Mouse (Mus musculus) MEL (cell line): ENCODE results near the gene Runx1. TPM values are rescaled to one million over a fixed set of nuclear protein-coding genes. Genes with fewer than 3 reads are reported as not detected.

Experiments used
- DNase-seq: peaks from one replicate; pipeline ENCODE4 v3.0.0; 2011; ENCODE audit warnings: low read depth, low spot score
- H3K27ac ChIP-seq: 2 replicates; pipeline ENCODE4 v1.5.1; 2012; ENCODE audit warnings: low read depth, mild to moderate bottlenecking, control low read depth, low read length, moderate library complexity; ENCODE audit not compliant: control insufficient read depth
- H3K27me3 ChIP-seq, 2 experiments: fragments of 150-350 bp in 1 of 2; sonication (generic) in 1 of 2; 2 replicates each; pipeline ENCODE4 v1.6.1; 2012; ENCODE audit warnings: low read length in 2 of 2, mild to moderate bottlenecking in 2 of 2, improper control_type of control experiment in 1 of 2, moderate library complexity in 1 of 2; ENCODE audit not compliant: insufficient read depth in 2 of 2, control insufficient read depth in 1 of 2
- H3K36me3 ChIP-seq, 2 experiments: 2 replicates each; pipeline ENCODE4 v1.6.1; 2012 to 2014; ENCODE audit warnings: low read length in 2 of 2, improper control_type of control experiment in 1 of 2, inconsistent platforms in 1 of 2, mild to moderate bottlenecking in 1 of 2; ENCODE audit not compliant: insufficient read depth in 2 of 2, control insufficient read depth in 1 of 2
- H3K4me1 ChIP-seq, 2 experiments: fragments of 150-350 bp in 1 of 2; sonication (generic) in 1 of 2; 2 replicates each; pipeline ENCODE4 v1.6.1; 2012; ENCODE audit warnings: low read length in 2 of 2, improper control_type of control experiment in 1 of 2, mild to moderate bottlenecking in 1 of 2; ENCODE audit not compliant: insufficient read depth in 2 of 2, control insufficient read depth in 1 of 2
- H3K4me3 ChIP-seq, 2 experiments: fragments of 150-350 bp in 1 of 2; sonication (generic) in 1 of 2; 2 replicates each; pipeline ENCODE4 v1.5.1; 2012; ENCODE audit warnings: low read depth in 2 of 2, low read length in 2 of 2, mild to moderate bottlenecking in 2 of 2, moderate library complexity in 2 of 2, control low read depth in 1 of 2, improper control_type of control experiment in 1 of 2; ENCODE audit not compliant: control insufficient read depth in 1 of 2, insufficient read depth in 1 of 2
- H3K79me2 ChIP-seq: 2 replicates; pipeline ENCODE4 v1.6.1; 2012; ENCODE audit warnings: mild to moderate bottlenecking, low read length, moderate library complexity; ENCODE audit not compliant: control insufficient read depth, poor library complexity, insufficient read depth
- H3K9ac ChIP-seq: 2 replicates; pipeline ENCODE4 v1.6.1; 2012; ENCODE audit warnings: low read depth, mild to moderate bottlenecking, control low read depth, low read length, moderate library complexity; ENCODE audit not compliant: control insufficient read depth, poor library complexity, severe bottlenecking
- H3K9me3 ChIP-seq: fragments of 150-350 bp; sonication (generic); replicated peaks from 2 replicates; pipeline ENCODE4 v1.6.1; 2012; ENCODE audit warnings: mild to moderate bottlenecking, low read length, improper control_type of control experiment, moderate library complexity; ENCODE audit not compliant: insufficient read depth
- CHD1 ChIP-seq: IDR thresholded peaks from 2 replicates; pipeline ENCODE4 v1.6.1; 2012; ENCODE audit warnings: low read depth, mild to moderate bottlenecking, inconsistent platforms, low read length, improper control_type of control experiment
- CHD2 ChIP-seq: IDR thresholded peaks from 2 replicates; pipeline ENCODE4 v1.6.1; 2011; ENCODE audit warnings: low read length, improper control_type of control experiment
- CTCF ChIP-seq, 3 experiments: IDR thresholded peaks in 2 of 3; conservative IDR thresholded peaks in 1 of 3; 2 replicates each; pipeline ENCODE4 v1.5.1; 2011 to 2012; ENCODE audit warnings: low read length in 3 of 3, low read depth in 2 of 3, mild to moderate bottlenecking in 2 of 3, improper control_type of control experiment in 1 of 3, inconsistent platforms in 1 of 3, mixed read lengths in 1 of 3, moderate library complexity in 1 of 3; ENCODE audit not compliant: control insufficient read depth in 1 of 3, insufficient read depth in 1 of 3, poor library complexity in 1 of 3, severe bottlenecking in 1 of 3
- E2F4 ChIP-seq: IDR thresholded peaks from 2 replicates; pipeline ENCODE4 v1.6.1; 2011; ENCODE audit warnings: low read depth, low read length, improper control_type of control experiment, borderline replicate concordance
- EP300 ChIP-seq, 2 experiments: IDR thresholded peaks; 2 replicates each; pipeline ENCODE4 v1.6.1; 2011; ENCODE audit warnings: improper control_type of control experiment in 2 of 2, low read length in 2 of 2, low read depth in 1 of 2, mild to moderate bottlenecking in 1 of 2
- ETS1 ChIP-seq: IDR thresholded peaks from 2 replicates; pipeline ENCODE4 v1.6.1; 2012; ENCODE audit warnings: low read depth, mild to moderate bottlenecking, inconsistent platforms, low read length, improper control_type of control experiment, moderate library complexity
- GABPA ChIP-seq: IDR thresholded peaks from 2 replicates; pipeline ENCODE4 v1.6.1; 2012; ENCODE audit warnings: low read depth, mild to moderate bottlenecking, inconsistent platforms, low read length, improper control_type of control experiment, moderate library complexity
- GATA1 ChIP-seq: IDR thresholded peaks from 2 replicates; pipeline ENCODE4 v1.6.1; 2011; ENCODE audit warnings: low read depth, low read length, improper control_type of control experiment
- JUND ChIP-seq: IDR thresholded peaks from 2 replicates; pipeline ENCODE4 v1.6.1; 2011; ENCODE audit warnings: low read depth, mild to moderate bottlenecking, improper control_type of control experiment, low read length
- MAFK ChIP-seq: IDR thresholded peaks from 2 replicates; pipeline ENCODE4 v1.6.1; 2011; ENCODE audit warnings: low read depth, mild to moderate bottlenecking, low read length, improper control_type of control experiment, borderline replicate concordance
- MAZ ChIP-seq: IDR thresholded peaks from 2 replicates; pipeline ENCODE4 v1.6.1; 2012; ENCODE audit warnings: low read depth, mild to moderate bottlenecking, inconsistent platforms, low read length, improper control_type of control experiment
- MEF2A ChIP-seq: IDR thresholded peaks from 2 replicates; pipeline ENCODE4 v1.6.1; 2014; ENCODE audit warnings: low read depth, mild to moderate bottlenecking, inconsistent platforms, low read length, improper control_type of control experiment; ENCODE audit not compliant: poor library complexity, insufficient replicate concordance, severe bottlenecking; ENCODE audit errors: extremely low read depth
- NELFE ChIP-seq: IDR thresholded peaks from 2 replicates; pipeline ENCODE4 v1.6.1; 2011; ENCODE audit warnings: low read depth, low read length, improper control_type of control experiment
- NRF1 ChIP-seq: IDR thresholded peaks from 2 replicates; pipeline ENCODE4 v1.6.1; 2014; ENCODE audit warnings: low read depth, mild to moderate bottlenecking, inconsistent platforms, low read length, improper control_type of control experiment, moderate library complexity; ENCODE audit not compliant: poor library complexity, insufficient read depth, severe bottlenecking
- POLR2A ChIP-seq, 2 experiments: IDR thresholded peaks; 2 replicates each; pipeline ENCODE4 v1.6.1; 2011 to 2012; ENCODE audit warnings: low read length in 2 of 2, mild to moderate bottlenecking in 2 of 2, control low read depth in 1 of 2, improper control_type of control experiment in 1 of 2, low read depth in 1 of 2, moderate library complexity in 1 of 2; ENCODE audit not compliant: control insufficient read depth in 1 of 2, insufficient read depth in 1 of 2, poor library complexity in 1 of 2
- POLR2AphosphoS5 ChIP-seq: IDR thresholded peaks from 2 replicates; pipeline ENCODE4 v1.6.1; 2012; ENCODE audit warnings: low read depth, borderline replicate concordance, mild to moderate bottlenecking, inconsistent platforms, low read length, moderate library complexity, mixed read lengths
- RAD21 ChIP-seq: IDR thresholded peaks from 2 replicates; pipeline ENCODE4 v1.6.1; 2011; ENCODE audit warnings: mild to moderate bottlenecking, low read depth, low read length, improper control_type of control experiment
- SIN3A ChIP-seq: IDR thresholded peaks from 2 replicates; pipeline ENCODE4 v1.6.1; 2012; ENCODE audit warnings: low read length, improper control_type of control experiment, inconsistent platforms
- SMC3 ChIP-seq: IDR thresholded peaks from 2 replicates; pipeline ENCODE4 v1.6.1; 2011; ENCODE audit warnings: low read depth, low read length, improper control_type of control experiment
- TAL1 ChIP-seq: IDR thresholded peaks from 2 replicates; pipeline ENCODE4 v1.6.1; 2012; ENCODE audit warnings: mild to moderate bottlenecking, inconsistent platforms, low read length, moderate library complexity, mixed read lengths
- TBP ChIP-seq: IDR thresholded peaks from 2 replicates; pipeline ENCODE4 v1.8.0; 2011; ENCODE audit warnings: low read depth, low read length, improper control_type of control experiment
- TCF12 ChIP-seq: IDR thresholded peaks from 2 replicates; pipeline ENCODE4 v1.6.1; 2014; ENCODE audit warnings: low read depth, mild to moderate bottlenecking, inconsistent platforms, low read length, improper control_type of control experiment, moderate library complexity
- UBTF ChIP-seq: IDR thresholded peaks from 2 replicates; pipeline ENCODE4 v1.6.1; 2012; ENCODE audit warnings: low read depth, mild to moderate bottlenecking, inconsistent platforms, low read length, improper control_type of control experiment, moderate library complexity, borderline replicate concordance; ENCODE audit not compliant: insufficient read depth
- USF1 ChIP-seq: IDR thresholded peaks from 2 replicates; pipeline ENCODE4 v1.6.1; 2014; ENCODE audit warnings: low read depth, mild to moderate bottlenecking, inconsistent platforms, low read length, improper control_type of control experiment, moderate library complexity
- USF2 ChIP-seq, 2 experiments: IDR thresholded peaks; 2 replicates each; pipeline ENCODE4 v1.6.1; 2011 to 2012; ENCODE audit warnings: improper control_type of control experiment in 2 of 2, low read length in 2 of 2, borderline replicate concordance in 1 of 2, inconsistent platforms in 1 of 2, low read depth in 1 of 2, mild to moderate bottlenecking in 1 of 2; ENCODE audit not compliant: insufficient read depth in 1 of 2
- ZC3H11A ChIP-seq: IDR thresholded peaks from 2 replicates; pipeline ENCODE4 v1.6.1; 2012; ENCODE audit warnings: low read depth, mild to moderate bottlenecking, inconsistent platforms, low read length, improper control_type of control experiment
- ZKSCAN1 ChIP-seq: IDR thresholded peaks from 2 replicates; pipeline ENCODE4 v1.6.1; 2012; ENCODE audit warnings: low read depth, mild to moderate bottlenecking, inconsistent platforms, low read length, improper control_type of control experiment, moderate library complexity
- ZNF384 ChIP-seq: IDR thresholded peaks from 2 replicates; pipeline ENCODE4 v1.6.1; 2012; ENCODE audit warnings: low read depth, mild to moderate bottlenecking, inconsistent platforms, low read length, improper control_type of control experiment
- polyA plus RNA-seq, 2 experiments: library from polyadenylated mRNA; stranded (reverse) in 1 of 2; unstranded in 1 of 2; fragments of >175 nt in 1 of 2; fragments of >200 nt in 1 of 2; gene quantifications; 2 replicates each; pipeline versions ENCODE4 v1.2.1 to v1.2.4; 2012; ENCODE audit warnings: low replicate concordance in 2 of 2, low read depth in 1 of 2; ENCODE audit not compliant: insufficient read length in 2 of 2, insufficient read depth in 1 of 2, missing spikeins in 1 of 2
- total RNA-seq: library from RNA; depleted of rRNA; stranded (reverse); fragments of 300-350 nt; gene quantifications from 2 replicates; pipeline ENCODE4 v1.2.3, GENCODE M21; 2012

Gene Runx1
- total and polyA plus RNA-seq, 3 experiments = 14.3 to 23.5 TPM; not detected in 1

DNA sequence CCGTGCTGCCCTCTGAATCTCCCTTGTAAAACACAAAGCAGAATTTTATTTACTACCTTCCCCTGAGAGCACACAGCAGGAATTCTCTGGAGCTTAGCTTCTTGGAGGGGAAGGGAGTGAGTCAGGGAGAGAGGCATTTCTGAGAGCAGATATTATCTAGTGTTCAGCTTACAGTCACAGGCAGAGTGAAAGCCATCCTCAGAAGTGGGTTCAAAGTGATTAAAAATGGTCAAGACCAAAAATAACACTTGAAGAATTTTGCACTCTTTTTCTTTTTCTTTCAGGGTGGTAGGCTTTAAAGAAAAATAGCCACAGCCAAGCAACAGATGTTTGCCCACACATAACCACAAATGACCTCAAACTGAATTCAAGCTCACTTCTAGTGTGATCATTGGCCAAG, 115.8 kb downstream of the Runx1 start:
- no peak for TF ChIP-seq TBP
- TF ChIP-seq NRF1 = no peak
- no peak for TF ChIP-seq SIN3A
- TF ChIP-seq MAZ = no peak
- TF ChIP-seq ZKSCAN1 = no peak
- TF ChIP-seq E2F4 = no peak
- TF ChIP-seq GABPA = no peak
- no peak for TF ChIP-seq USF2 (IDR thresholded peaks at IDR 0.05; ENCODE audit: borderline replicate concordance in 1 of 2, insufficient read depth in 1 of 2, low read depth in 1 of 2, low read length in 2 of 2)
- no peak for TF ChIP-seq ETS1
- TF ChIP-seq JUND = no peak
- TF ChIP-seq POLR2AphosphoS5 = no peak
- no peak for TF ChIP-seq CTCF (IDR thresholded peaks at IDR 0.05 in 2 of 3, conservative IDR thresholded peaks at IDR 0.05 in 1 of 3; ENCODE audit: control insufficient read depth in 1 of 3, insufficient read depth in 1 of 3, low read depth in 2 of 3, low read length in 3 of 3, poor library complexity in 1 of 3, severe bottlenecking in 1 of 3)
- no peak for TF ChIP-seq ZNF384
- no peak for TF ChIP-seq MAFK
- no peak for TF ChIP-seq ZC3H11A
- TF ChIP-seq CHD1 = no peak
- TF ChIP-seq RAD21 = no peak
- TF ChIP-seq, all 39 proteins: peak for 0
- Histone ChIP-seq H3K79me2 (peaks cover 12% of the 10 kb centered on the region), H3K36me3 (peaks cover 3 to 67% of the 10 kb centered on the region in 2 experiments), H3K4me3 (no peak overlapping the region), H3K27me3 (no peaks in the 10 kb centered on the region), H3K9ac (no peak overlapping the region), H3K27ac (peak overlapping the region; percentile 40), H3K4me1 (peaks cover 19 to 63% of the 10 kb centered on the region in 2 experiments), H3K9me3 (no peaks in the 10 kb centered on the region)
- DNase-seq = no peak

DNA sequence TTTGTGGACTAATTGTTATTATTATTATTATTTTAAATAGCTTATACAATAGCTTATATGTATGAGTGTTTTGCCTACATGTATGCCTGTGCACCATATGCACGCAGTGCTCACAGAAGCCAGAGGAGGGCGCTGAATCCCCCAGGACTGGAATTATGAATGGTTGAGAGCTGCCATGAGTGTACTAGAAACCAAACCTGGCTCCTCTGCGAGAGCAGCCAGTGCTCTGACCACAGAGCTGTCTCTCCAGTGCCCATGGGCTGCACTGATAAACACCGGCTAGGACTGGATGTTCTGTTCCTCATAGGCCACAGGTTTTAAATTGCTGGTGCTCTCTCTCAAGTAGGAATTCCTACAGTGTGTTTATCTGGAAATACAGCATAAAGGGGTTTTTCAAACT, 117.2 kb downstream of the Runx1 start:
- TF ChIP-seq TAL1 = peak; percentile 86
- TF ChIP-seq ZC3H11A = peak; percentile 27; the same call in 1 of the 2 replicates
- no peak for TF ChIP-seq MAFK
- 0 out of 2 replicates have a peak, but pooled peaks have one; percentile 26 for TF ChIP-seq ETS1
- no peak for TF ChIP-seq USF2 (IDR thresholded peaks at IDR 0.05; ENCODE audit: borderline replicate concordance in 1 of 2, insufficient read depth in 1 of 2, low read depth in 1 of 2, low read length in 2 of 2)
- TF ChIP-seq GATA1 = peak; percentile 51; the same call in 1 of the 2 replicates
- TF ChIP-seq POLR2AphosphoS5 = no peak
- TF ChIP-seq TCF12 = peak; percentile 44; the same call in 1 of the 2 replicates
- no peak for TF ChIP-seq GABPA
- TF ChIP-seq NELFE = no peak
- no peak for TF ChIP-seq CHD1
- no peak for TF ChIP-seq POLR2A (IDR thresholded peaks at IDR 0.05; ENCODE audit: control insufficient read depth in 1 of 2, insufficient read depth in 1 of 2, low read depth in 1 of 2, low read length in 2 of 2, poor library complexity in 1 of 2)
- TF ChIP-seq RAD21 = peak; percentile 70
- TF ChIP-seq EP300 (IDR thresholded peaks at IDR 0.05; ENCODE audit: low read depth in 1 of 2, low read length in 2 of 2) = peak; percentile 55 to 64
- TF ChIP-seq MEF2A = no peak
- TF ChIP-seq CTCF (IDR thresholded peaks at IDR 0.05 in 2 of 3, conservative IDR thresholded peaks at IDR 0.05 in 1 of 3; ENCODE audit: control insufficient read depth in 1 of 3, insufficient read depth in 1 of 3, low read depth in 2 of 3, low read length in 3 of 3, poor library complexity in 1 of 3, severe bottlenecking in 1 of 3) = peak; percentile 53 to 62 (median 60)
- TF ChIP-seq SIN3A = peak; percentile 34; the same call in 1 of the 2 replicates
- no peak for TF ChIP-seq CHD2
- no peak for TF ChIP-seq UBTF
- no peak for TF ChIP-seq USF1
- peak; percentile 70 for TF ChIP-seq SMC3
- peak; percentile 78 for DNase-seq
- Histone ChIP-seq H3K27ac (peak overlapping the region; percentile 57), H3K4me1 (peaks cover 14 to 56% of the 10 kb centered on the region in 2 experiments), H3K9me3 (no peaks in the 10 kb centered on the region), H3K27me3 (no peaks in the 10 kb centered on the region), H3K79me2 (peaks cover 11% of the 10 kb centered on the region), H3K4me3 (no peak overlapping the region), H3K9ac (no peak overlapping the region), H3K36me3 (peaks cover 3 to 61% of the 10 kb centered on the region in 2 experiments)
